Mouse (Mus musculus) cerebellum, postnatal 25 days (tissue): ENCODE results near the gene Grik5.
"Not testable (repeated sequence)": the region's sequence is repeated elsewhere in the genome, so short reads cannot be mapped to it uniquely, and the experiment has no call there.

Source experiments
- DNase-seq, 2 experiments: peaks; one replicate each; pipeline ENCODE4 v3.0.0; 2021; ENCODE audit warnings: mixed read lengths in 2 of 2

The Grik5 gene

GRCm38 (mm10) chr7:25079496-25080026 is 7.4 kb upstream of the Grik5 start:
- DNase-seq = no peak

- no peak for DNase-seq
Measured at GRCm38 (mm10) chr7:25077414-25077755, 5.2 kb upstream of the Grik5 start.

DNA sequence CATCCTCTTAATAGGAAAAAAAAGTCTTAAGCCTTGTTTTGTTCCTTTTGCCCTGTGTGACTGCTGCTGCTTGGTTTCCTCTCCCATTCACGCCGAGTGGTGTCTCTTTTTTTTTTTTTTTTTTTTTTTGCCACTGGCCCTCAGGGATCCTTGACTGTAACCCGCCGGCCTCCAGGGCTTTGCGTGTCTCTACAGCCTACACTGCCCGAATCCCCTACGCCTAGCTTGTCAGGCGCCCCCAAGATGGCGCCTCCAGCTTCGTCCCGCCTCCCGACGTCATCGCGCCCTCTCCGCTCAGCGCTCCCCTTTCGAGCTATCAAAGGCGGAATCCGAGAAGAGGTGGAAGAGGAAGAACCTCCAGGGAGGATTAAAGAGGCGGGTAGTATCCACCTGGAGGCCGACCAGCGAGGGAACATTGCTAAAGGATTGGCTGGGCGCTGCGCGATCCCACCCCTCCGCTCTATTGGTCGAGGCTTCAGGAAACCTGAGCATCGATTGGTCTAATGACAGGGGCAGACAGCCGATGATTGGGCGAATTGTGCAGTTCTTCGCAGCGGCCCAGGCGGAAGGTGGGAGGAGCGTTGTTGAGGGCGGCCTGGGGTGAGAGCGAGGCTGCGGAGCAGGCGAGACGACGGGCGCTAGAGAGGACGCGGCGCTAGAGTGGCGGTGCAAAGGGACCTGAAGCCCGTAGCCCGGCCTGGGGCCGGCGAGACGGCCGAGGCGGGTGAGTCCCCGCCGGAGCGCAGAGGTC is 4.7 kb upstream of the Grik5 start:
- DNase-seq = peak; percentile 96 to 97

- peak in 1 of 2 experiments; percentile 34 for DNase-seq
Measured at GRCm38 (mm10) chr7:25076296-25076662, 4.1 kb upstream of the Grik5 start.

DNA sequence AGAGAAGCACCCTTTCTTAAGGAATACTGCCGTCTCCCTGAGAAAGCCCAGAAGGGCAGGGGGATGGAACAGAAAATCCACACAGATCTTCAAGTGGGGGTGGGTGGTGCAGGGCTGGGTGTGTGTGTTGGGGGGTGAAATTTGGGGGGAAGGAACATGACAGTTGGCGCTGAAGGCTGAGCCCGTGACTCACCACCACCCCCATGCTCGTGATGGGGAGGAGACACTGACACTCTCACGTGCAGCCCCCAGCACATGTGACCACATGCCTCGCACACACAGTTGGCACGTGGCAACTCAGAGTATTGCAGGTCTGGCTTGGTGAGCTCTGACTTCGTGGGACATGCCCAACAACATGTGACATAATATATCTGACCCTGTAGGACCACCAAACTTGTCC is 1.8 kb upstream of the Grik5 start:
- no peak for DNase-seq

GRCm38 (mm10) chr7:25072716-25073390 is 707 bp upstream of the Grik5 start:
- peak; percentile 76 for DNase-seq

DNA sequence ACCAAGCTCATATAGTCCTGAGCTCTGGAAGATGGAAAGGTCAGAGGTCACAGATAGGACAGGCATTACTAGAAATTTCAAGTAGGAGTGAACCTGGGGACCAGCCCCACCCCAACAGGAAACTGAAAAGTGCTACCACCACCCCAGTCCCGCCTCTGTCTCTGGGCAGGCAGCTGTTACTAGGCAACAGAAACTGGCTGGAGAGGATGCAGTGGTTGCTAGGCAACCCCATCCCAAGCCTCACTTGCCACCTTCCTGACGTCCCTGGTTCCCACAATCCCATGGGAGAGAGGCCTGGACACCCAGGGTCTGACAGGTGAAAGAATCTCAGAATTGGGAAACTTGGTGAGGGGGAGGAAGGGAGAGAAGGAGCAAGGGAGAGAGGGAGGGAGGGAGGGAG is 3.4 kb downstream of the Grik5 start:
- DNase-seq = no peak

DNA sequence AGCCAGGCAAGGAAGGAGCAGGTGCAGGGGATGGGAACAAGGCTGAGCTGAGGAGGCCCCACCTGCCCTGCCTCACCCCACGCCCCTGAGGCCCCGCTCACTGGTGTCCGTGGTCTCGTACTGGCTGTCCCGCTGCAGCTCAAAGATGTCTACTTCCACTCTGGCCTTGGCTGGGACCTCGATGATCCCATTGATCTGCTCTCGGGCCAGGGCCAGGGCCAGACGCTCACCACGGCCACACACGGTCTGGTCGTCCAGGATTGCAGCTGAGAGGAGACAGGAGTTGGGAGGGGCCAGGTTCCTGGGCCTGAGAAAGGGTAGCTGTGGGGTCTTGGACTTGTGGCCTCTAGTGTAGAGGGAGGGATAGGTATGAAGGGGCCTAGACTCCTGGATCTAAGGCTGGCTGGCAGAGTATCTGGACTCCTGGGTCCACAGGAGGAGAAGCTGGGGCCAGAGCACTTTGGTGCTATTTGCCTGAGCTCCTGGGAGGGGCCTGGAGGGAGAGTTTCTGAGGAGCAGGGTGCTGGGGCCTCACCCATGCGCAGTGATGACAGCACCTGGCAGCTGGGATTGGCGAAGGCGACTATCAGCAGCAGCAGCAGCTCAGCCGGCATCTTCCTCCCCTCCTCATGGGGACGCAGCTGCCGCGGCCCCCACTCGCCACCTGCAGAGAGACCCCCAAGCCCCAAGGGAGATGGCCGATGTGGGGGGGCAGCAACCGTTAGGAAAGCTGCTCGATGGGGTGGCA is 4.1 kb downstream of the Grik5 start:
- DNase-seq = no peak

- no peak for DNase-seq
Measured at GRCm38 (mm10) chr7:25067338-25067737, 4.8 kb downstream of the Grik5 start.

DNA sequence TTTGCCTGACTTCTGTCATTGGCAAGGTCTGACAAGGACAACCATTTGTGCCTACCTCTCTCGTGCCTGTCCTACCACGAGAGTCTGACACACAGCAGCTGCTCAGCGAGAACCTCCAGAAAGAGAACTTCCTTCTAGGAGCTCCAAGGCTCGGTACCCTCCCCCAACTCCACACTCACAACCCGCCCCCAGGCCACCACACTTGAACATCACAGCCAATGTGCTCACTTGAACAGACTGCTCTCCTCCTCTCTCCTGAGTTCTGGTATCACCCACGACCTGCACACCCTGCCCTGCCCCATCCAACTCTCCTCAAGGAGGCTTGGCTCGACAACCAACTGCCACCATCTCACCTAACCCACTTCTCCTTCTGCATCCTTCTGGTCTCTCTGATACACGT is 8.2 kb downstream of the Grik5 start:
- no peak for DNase-seq

DNA sequence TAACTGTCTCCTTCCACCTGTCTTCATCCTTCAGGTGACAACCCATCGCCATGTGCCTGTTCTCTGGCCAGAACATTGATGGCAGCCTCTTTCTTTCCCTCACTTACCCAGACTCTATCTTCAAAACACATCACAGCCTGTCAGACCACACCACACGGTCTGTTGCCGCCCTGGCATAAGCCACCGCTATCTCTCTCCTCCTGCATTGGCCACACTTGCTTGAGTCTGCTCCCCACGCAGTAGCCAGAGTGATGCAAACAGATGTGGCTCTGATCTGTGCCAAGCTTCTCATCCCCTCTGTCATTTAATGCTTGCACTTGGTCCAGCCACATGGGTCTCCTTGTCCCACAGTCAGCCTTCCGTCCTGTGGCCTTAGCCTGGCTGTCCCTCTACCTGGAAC is 8.8 kb downstream of the Grik5 start:
- no peak for DNase-seq

GRCm38 (mm10) chr7:25058836-25059235 is 13.3 kb downstream of the Grik5 start:
- no peak for DNase-seq

- no peak for DNase-seq
Measured at GRCm38 (mm10) chr7:25058394-25058793, 13.8 kb downstream of the Grik5 start.

- DNase-seq = no peak
Measured at GRCm38 (mm10) chr7:25057888-25058287, 14.3 kb downstream of the Grik5 start.

DNA sequence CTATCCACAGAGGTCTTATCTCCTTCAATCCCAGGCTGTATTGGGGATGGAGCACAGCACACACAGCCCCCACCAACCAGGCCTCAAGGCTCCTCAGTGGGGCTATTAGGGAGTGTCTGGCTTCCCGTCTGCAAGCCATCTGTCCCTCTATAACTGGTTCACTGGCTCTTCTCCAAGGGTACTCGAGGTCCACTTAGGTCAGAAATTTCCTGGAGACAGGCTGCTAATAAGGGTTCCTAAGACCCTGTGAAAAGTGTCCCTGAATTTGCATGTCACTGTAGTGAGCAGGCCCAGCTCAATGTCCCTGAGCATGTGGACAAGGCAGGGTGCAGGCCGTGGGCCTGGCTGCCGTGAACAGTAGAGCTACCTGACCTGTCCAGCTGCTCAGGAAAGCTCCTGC is 15.2 kb downstream of the Grik5 start:
- peak; percentile 51 to 61 for DNase-seq

DNA sequence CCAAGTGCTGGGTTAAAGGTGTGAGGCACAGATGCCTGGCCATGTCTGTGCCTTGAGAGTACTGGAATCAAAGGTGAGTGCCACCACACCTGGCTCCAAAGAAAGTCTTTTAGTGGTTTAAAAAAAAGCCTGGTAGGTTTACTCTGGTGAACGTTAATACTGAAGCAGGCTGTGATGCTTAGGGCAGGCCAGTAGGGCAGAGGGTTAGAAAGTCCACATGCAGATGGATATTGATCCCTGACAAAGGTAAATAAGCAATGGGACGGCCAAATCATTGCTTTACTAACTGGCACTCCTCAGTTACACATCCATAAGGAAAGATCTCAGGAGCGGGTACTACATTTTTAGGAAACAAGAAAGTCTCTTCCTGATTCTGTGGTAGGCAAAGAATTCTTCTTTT is 19.6 kb downstream of the Grik5 start:
- DNase-seq = no peak

DNA sequence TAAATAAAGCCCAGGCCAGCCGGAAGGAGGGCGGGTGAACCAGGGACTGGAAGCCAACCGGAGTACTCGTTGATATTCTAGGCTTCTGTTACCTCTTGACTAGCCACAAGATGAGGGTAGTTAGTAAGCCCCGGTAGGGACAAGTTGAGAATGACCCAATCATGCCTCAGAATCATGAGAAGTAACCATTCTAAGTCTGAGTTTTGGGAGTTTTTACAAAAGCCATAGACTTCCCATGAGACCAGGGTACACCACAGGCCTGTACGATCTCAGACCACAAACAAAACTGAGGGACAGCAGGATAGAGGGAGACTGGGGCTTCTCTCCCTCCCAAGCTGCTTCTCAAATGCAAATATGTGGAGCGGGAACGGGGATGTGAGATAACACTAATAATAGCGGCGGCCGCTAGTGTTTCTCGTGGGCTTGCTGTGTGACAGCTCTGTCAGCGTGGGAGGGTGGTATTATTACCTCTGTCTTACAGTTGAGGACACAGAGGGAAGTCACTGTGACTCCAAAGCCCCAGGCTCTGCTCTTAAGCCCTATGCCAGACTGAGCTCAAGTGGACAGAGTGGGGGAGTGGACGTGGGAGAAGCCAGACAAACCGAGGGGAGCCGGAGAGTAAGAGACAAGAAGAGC is 22.7 kb downstream of the Grik5 start:
- no peak for DNase-seq

DNA sequence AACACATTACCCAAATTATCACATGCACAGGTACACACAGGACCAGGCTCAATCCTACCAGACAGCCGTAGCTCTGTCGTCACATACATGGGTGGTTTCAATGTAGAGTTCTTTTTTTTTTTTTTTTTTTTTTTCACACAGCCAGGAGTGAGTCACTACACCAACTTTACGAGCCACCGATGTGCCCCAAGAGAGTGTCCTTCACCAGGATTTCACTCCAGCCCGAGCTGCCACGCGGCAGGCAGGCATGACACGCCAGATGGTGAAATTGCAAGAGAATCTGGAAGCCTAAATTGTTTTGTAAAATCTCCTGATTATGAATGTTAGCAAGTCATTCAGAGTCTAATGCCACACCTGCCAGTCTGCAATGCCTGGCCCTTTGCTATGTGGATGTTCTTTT is 24.8 kb downstream of the Grik5 start:
- DNase-seq = peak; percentile 50 to 63

- not testable (repeated sequence) for DNase-seq
Measured at GRCm38 (mm10) chr7:25044599-25044998, 27.5 kb downstream of the Grik5 start.

DNA sequence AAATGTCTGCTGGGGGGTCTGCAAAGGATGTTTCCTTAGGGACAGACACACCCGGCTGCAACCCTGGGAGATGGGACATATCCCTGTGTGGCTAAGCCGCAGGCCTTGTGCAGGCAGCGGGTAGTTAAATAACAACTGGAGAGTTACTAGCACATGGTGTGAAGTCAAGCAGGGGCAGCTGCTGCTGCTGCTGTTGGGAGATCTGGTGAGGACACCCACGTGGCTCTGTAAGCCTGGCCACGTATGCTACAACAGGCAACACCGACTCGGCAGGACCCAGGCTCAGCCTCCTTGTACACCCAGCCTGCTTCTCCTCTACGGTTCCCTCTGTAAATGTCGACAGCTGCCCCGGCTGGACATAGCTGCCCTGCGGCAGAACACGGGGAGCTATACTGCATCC is 30.2 kb downstream of the Grik5 start:
- DNase-seq = no peak

DNA sequence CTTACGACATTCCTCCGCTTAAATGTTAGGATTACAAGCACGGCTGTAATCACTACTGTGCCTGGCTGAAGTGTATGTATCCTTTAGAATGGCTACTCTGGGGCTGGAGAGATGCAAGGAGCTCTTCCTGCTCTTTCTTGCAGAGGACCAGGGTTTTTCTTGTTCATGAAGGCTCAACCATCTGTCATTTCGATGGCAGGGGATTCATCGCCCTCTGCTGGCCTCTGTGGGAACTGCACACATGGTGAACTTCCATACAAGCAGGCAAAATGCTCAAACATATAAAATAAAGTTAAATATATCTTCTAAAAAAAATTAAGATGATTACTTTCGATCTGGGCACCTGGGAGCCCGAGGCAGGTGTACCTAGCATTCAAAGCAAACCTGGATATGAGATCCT is 36.2 kb downstream of the Grik5 start:
- DNase-seq = peak; percentile 90 to 92

DNA sequence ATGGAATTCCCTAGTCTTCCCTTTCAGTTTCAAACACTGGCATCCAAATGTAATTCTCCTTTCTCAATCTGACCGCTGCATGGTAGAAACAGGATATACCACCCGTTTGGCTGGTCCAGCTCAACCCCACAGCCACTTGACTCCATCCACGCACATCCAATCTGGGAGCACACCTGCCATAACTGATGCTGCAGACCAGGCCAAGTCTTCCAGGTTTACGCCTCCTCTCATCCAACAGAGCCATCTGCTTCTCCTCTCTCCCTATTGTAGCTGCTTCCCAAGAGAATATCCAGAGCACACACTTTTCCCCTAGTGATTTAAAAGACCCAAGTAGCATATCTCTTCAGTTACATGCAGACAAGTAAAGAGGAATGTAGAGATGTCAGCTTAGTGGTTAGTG is 37.4 kb downstream of the Grik5 start:
- DNase-seq = no peak

DNA sequence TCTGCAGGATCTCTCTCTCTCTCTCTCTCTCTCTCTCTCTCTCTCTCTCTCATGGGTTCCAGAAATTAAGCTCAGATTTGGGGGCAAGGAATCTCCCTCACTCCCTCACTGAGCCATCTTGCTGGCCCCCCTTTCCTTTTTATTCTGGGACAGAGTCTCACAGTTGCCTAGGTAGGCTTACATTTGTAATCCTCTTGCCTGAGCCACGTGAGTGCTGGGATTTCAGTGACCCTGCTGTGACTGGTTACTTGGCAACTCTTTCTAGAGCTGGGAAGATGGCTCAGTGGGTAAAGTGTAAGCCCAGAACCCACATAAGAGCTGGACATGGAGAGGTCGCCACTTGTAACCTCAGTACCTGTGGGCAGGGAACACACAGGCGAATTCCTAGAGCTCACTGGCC is 40.6 kb downstream of the Grik5 start:
- DNase-seq = no peak
